Mouse (Mus musculus): ENCODE data around the gene Ppp1r7.

- TF ChIP-seq CTCF (IDR thresholded peaks at IDR 0.05; ENCODE audit: borderline replicate concordance, insufficient read depth, low read depth, low read length) (no peak), POLR2A (IDR thresholded peaks at IDR 0.05; ENCODE audit: borderline replicate concordance, insufficient read depth, low read length) (no peak)
Observed at GRCm38 (mm10) chr1:93362661-93363060, 20.0 kb downstream of the Ppp1r7 start.

Measured in cerebellum, adult 2 months (tissue).